Mouse (Mus musculus) embryo, embryonic 10.5 days (tissue): ENCODE results near the gene Rad1.
A peak's percentile ranks its signal among the peaks of the same experiment; 100 is the strongest.
"Not testable (repeated sequence)": the region's sequence is repeated elsewhere in the genome, so short reads cannot be mapped to it uniquely, and the experiment has no call there.

Experiments used
- DNase-seq: peaks from one replicate; pipeline ENCODE4 v3.0.0-alpha.2; 2015; ENCODE audit warnings: low spot score

The Rad1 gene

DNA sequence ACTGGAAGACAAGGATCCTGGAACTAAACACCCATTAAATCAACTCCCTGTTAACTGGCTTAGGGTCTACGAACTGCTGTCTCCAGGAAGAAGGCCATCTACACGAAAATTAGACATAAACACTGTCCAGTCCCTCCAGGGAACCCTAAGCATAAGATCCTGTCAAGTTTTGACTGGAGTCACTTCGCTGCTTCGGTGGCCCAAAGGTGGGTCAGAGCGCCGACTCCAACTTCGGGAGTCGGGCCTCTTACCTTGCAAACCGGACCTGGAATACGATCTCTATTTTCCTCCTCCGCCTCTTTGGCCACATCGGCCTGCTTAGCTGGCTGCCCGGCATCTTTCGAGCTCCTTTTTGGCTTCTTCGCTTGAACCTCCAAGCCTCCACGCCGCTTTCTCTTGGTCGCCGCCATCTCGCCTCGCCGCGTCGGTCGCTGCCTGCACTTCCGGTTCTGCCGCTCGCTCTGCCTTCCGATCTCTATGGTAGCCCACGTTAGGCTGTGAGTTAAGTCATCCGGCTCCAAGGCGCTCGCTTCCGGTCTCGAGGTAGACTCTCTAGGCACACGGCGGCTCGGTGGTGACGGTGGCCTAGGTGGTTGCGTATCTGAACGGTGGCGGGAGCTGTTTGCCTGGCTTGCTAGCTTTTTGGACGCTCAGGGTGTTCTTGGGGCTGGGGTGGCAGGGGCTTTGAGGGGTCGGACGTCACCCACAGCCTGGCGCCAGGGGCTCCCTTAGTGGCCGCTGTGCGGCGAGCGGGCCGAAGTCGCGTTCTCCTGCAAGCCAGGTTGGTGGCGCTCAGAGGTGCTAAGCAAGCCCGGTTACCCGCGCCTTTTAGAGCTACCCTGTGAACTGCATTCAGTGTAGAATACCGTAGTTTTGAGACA lies at the start of gene Rad1, which contains the start of gene Brix1:
Gene Rad1 (plus strand): TSS at position 535 of the 881 bp plus-strand sequence.
Gene Brix1 (minus strand): TSS at position 464 of the 881 bp plus-strand sequence.
- DNase-seq: peak; percentile 98

DNA sequence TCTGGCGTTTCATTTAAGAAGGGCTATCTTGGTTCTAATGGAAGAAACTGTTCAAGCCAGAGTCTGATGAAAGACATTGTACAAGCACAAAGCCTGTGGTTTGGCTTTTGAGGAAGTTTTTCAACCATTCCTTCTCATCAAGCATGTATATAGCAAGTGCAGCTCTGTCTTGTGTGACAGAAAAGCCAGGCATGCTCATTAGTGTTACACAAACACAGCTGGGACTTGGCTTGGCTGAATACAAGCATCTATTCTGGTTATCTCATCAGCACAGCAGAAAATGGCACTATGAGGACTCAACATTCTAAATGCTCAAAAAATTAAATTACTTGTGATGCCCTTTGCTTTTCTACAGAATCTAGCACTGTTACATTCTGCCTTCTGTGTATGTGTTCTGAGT lies 48.9 kb upstream of the Rad1 start:
- no peak for DNase-seq

DNA sequence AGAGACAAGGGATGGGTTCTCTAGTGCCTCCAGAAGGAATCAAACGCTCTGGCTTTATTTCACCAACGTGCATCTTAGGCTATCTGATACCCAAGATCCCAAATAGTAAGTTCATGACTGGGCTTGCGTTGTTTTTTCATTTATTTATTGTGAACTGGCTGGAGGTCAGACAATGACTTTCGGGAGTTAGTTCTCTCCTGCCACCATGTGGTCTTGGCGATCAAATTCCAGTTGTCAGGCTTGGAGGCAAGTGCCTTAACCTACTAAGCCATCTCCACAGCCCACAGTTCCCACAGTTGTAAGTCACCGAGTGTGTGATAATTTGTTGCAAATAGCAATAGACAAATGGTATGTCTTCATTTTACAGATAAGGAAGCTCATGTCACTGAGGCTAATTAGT lies 45.9 kb upstream of the Rad1 start:
- no peak for DNase-seq

GRCm38 (mm10) chr15:10441493-10441892 lies 44.3 kb upstream of the Rad1 start:
- no peak for DNase-seq

DNA sequence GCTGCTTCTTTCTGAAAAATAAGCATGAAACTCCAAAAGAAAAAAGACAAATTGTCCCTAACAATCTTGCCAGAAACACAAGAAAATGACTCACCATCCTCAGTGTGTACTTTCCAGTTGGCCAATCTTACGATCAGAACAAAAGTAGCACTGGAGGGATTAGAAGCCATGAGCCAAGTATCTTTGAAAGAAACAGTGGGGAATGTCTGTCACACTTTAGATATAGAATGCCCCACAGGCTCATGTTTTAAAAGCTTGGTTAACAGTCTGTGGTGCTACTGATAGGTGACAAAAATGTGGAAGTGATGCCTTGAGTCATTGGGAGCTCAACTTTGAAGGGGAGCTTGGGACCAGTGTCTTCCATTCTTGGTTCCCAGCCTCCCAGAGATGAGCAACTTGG lies 43.5 kb upstream of the Rad1 start:
- DNase-seq: no peak

DNA sequence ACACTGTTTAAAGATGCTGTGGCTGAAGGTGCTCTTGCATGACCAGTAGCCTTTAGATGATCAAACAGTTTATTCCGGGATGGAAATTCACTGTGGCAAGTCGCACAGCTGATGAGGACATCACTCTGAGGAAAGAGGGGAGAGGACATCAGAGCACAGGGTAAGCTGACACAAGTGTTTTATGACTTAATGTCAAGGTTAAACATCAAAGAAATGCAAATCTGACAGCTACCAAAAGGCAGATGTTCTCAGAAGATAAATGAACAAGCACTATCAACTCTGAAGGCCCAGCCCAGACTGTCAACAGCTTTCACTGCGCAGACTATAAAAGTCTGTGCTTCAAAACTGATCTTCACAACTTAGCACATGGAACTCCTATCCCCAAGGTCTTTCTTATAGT lies 38.7 kb upstream of the Rad1 start:
- no peak for DNase-seq

DNA sequence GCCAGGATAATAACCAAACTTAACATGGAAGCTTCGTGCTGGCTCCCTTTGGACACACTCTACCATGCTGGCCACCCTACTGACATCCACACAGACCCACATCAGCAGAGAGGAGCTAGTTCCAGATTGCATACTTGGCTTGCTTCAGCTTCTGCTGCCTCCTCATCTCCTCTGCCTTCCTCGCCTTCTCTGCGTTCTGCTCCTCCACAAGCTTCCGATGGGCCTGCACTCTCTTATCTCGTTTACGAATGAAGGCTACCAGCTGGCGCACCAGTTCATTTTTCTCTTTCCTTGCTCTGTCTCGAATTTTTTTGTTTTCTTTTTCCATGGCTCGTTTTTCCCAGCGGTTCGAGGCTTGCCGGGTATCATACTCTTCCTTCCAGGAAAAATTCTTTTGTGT lies 24.8 kb upstream of the Rad1 start:
- no peak for DNase-seq

- no peak for DNase-seq
Measured at GRCm38 (mm10) chr15:10463555-10463954, 22.3 kb upstream of the Rad1 start.

- DNase-seq: no peak
Measured at GRCm38 (mm10) chr15:10464678-10465077, 21.1 kb upstream of the Rad1 start.

- no peak for DNase-seq
Measured at GRCm38 (mm10) chr15:10468761-10469160, 17.1 kb upstream of the Rad1 start.

DNA sequence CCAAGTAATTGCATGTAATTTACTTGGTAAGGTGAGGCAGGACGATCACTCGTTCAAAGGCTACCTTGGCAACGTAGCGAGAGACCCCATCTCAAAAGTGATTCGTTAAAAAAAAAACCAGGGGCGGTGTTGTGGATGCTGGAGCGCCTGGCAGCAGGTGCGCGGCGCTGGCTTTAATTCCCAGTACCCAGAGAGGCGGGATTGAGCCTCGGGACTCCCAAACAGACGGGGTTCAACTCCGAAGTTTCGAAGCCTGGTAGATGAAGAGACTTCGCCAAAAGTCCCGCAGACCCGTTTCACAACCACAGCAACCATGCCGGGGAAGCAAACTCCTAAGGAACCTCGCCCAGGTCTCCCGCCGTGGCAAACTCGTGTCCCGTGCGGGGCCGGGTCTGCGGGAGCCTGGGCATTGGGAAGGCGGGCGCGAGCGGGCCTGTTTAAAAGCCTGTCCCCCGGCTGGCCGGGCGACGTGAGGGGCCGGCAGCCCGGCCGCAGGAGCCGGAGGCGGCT lies 16.1 kb upstream of the Rad1 start:
- peak; percentile 50 for DNase-seq

- DNase-seq: peak; percentile 85
Measured at GRCm38 (mm10) chr15:10470151-10470831, 15.5 kb upstream of the Rad1 start, which contains the start of gene Dnajc21. Gene Dnajc21 (minus strand): TSS chr15:10470516.

DNA sequence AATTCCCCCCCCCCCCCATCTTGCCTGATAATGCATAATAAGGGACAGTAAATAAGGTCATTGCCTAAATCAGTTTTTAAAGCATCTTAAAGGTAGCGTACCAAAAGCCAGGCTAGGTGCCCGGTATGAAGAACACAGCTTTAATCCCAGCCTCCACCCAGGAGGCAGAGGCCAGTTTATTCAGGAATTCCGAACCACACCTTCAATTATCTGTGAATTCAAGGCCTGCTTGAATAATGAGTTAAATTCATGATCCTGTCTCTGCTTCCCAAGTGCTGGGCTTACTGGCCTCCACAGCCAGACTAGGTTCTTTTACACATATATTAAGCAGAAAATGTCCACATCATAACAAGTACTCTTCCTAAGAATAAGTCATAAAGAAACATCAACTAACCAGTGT lies 14.9 kb upstream of the Rad1 start:
- DNase-seq: no peak

DNA sequence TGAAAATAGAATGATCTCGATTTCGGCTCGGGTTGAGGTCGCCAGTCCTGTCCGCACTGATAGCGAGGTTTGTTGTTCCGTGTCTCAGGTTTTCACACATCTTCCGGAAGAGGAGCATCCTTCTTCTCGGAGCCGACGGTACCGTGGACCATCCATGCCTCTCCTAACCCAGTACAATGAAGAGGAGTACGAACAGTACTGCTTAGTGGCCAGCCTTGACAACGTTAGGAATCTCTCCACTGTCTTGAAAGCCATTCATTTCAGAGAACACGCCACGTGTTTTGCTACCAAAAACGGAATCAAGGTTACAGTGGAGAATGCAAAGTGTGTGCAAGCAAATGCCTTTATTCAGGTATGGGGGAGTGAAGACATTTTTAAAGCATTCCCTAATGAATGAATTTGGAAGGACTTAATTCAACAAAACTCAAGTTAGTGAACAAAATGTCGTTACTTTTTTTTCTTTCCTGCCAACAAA lies 584 bp downstream of the Rad1 start:
- DNase-seq: no peak

- DNase-seq: peak; percentile 26
Measured at GRCm38 (mm10) chr15:10487246-10487645, 1.4 kb downstream of the Rad1 start.

GRCm38 (mm10) chr15:10490101-10490500 lies 4.3 kb downstream of the Rad1 start:
- no peak for DNase-seq

GRCm38 (mm10) chr15:10495944-10496343 lies 10.1 kb downstream of the Rad1 start:
- DNase-seq: no peak

- not testable (repeated sequence) for DNase-seq
Measured at GRCm38 (mm10) chr15:10496696-10497095, 10.9 kb downstream of the Rad1 start.

GRCm38 (mm10) chr15:10499593-10499992 lies 13.8 kb downstream of the Rad1 start:
- DNase-seq: no peak

GRCm38 (mm10) chr15:10500035-10500434 lies 14.2 kb downstream of the Rad1 start:
- no peak for DNase-seq

DNA sequence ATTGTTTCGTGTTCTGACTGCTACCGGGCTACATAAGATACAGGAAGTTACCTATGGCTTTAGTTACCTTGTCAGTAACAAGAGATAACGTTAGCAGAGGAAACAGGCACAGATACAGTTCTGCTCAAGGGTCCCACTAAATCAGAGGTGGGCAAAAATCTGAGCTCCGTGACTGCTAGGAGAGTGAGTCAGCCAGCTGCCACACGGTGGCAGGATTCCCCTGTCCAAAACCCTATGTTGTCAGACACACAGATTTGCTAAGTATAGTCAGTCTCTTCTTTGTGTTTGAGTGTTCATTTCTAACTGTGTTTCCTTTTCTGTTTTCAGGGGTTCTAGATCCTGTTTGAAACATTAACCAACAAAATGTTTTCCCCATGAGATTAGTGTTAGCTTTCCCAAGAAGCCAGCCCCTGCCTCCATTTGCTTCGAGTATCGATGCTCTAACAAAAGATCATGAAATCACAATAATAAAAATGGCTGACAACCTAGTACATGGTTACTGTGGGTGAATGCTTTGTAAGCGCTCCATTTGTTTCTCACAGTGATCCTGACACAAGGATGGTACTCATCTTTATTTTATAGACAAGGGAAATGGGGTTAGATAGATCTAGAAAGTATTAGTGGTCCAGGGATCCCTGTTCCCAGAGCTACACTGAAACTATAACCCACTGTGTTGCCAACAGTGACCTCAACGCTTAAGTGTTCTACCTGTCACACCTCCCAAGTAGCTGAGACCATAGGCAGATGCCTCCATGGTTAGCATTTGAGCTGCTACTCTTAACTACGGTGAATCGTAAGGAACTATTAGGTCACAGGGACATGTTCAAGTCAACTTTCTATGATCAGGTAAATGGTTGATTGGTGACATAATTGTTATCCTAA lies 15.3 kb downstream of the Rad1 start:
- DNase-seq: peak; percentile 83

DNA sequence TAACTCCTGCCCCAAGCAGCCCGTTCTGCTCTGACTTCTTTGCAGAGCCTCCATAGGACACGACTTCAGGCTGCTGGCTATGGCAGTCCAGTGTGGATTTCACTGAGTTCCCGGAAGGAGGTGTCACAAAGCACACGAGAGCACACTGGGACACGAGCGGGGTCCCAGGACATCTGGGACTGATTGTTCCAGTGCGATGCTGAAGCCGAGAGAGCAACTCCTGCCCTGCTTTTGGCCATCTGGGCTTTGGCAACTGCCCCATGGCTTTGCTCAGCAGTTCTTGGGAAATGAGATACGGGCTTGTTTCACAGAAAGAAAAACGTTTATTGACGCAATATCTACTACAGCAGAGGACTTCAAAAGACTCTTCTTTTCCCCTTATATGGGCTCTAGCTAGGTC lies 20.3 kb downstream of the Rad1 start:
- DNase-seq: peak; percentile 24
